Mouse (Mus musculus) large intestine, adult 2 months (tissue): Measurements from ENCODE around the gene Hist1h2bh. TPM values are rescaled to one million over a fixed set of nuclear protein-coding genes. Genes with fewer than 3 reads are reported as not detected.
"Not testable (repeated sequence)": the region's sequence is repeated elsewhere in the genome, so short reads cannot be mapped to it uniquely, and the experiment has no call there.

ENCODE experiments used
- DNase-seq: peaks from one replicate; pipeline ENCODE4 v3.0.0-alpha.2; 2012; ENCODE audit warnings: low read depth, low spot score
- WGBS: fragments of 180-500 bp; shearing (Covaris S2); methylation state at CpG from one replicate; pipeline ENCODE4 v1.1.7; 2018; 5-methylcytosine and 5-hydroxymethylcytosine counted together
- polyA plus RNA-seq: library from polyadenylated mRNA; depleted of rRNA; stranded (reverse); fragments of >200 nt; gene quantifications from 2 replicates; pipeline ENCODE4 v1.2.3, GENCODE M21; 2012

Gene Hist1h2bh
- polyA plus RNA-seq, 1 experiment, result 5.2 TPM

DNA sequence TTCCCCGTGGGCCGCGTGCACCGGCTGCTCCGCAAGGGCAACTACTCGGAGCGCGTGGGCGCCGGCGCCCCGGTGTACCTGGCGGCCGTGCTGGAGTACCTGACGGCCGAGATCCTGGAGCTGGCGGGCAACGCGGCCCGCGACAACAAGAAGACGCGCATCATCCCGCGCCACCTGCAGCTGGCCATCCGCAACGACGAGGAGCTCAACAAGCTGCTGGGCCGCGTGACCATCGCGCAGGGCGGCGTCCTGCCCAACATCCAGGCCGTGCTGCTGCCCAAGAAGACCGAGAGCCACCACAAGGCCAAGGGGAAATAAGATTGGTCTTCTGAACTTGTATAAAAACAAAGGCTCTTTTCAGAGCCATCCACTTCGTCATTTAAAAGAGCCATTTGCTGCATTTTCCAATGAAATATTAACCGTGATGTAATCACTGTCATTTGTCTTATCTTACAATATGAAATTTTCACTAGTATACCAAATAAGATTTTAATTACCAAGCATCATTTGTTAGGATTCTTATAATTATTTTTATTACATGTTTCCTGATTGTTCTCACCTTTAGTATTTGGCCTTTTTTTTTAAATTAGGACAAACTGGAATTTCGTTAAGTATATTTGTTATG, 31.5 kb upstream of the Hist1h2bh start:
- DNase-seq, result not testable (repeated sequence)
- 1% methylated on average over 14 of the region's 39 CpGs for WGBS

- under 1% methylated on average over 42 of the region's 42 CpGs for WGBS
- DNase-seq, result peak; percentile 92
These were observed 30.8 kb upstream of the Hist1h2bh start, which contains the start of the genes Hist1h2bf and Hist1h2ad for GRCm38 (mm10) chr13:23573898-23574524. TSS of gene Hist1h2bf (minus strand) at chr13:23574196. TSS of gene Hist1h2ad (plus strand) at chr13:23574381.

GRCm38 (mm10) chr13:23573034-23573897, 30.1 kb upstream of the Hist1h2bh start:
- 8% methylated on average over 20 of the region's 20 CpGs for WGBS
- DNase-seq, result not testable (repeated sequence)

DNA sequence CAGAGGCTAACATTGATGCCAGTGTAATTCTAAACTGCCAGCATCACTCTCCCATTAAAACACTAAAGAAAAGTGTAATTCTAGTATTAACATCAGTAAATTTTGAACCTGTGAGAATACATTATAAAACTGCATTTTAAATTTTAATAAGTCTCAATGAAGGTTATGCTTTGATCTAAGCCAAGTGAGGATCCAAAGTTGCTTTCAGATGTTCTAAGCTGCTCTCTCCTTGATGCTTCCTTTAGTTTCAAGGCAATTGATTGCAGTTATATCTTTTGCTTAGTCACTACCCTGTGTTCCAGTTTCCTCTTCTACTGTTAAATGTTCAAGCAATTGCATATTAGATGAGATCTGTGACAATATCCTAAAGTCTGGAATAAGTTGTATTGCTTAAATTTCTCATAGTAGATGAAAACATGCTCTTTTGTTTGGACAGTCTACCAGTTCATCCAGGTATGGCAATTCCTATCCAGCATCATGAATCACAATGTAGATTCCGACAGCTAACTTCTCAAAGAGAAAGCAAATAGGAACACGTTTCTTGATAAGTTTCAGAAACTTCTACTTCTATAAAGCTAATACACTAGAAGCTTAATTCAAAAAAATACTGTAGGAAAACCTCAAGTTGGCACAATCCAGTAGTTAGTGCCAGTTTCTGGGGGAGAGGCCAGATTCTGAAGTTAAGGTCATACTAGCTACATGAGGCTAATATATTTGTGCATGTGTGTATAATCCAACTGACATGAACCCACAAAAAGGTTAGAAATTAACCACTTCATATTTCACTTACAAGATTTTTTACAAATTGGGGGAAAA, 29.2 kb upstream of the Hist1h2bh start:
- 18% methylated on average over 2 of the region's 2 CpGs for WGBS
- no peak for DNase-seq

DNA sequence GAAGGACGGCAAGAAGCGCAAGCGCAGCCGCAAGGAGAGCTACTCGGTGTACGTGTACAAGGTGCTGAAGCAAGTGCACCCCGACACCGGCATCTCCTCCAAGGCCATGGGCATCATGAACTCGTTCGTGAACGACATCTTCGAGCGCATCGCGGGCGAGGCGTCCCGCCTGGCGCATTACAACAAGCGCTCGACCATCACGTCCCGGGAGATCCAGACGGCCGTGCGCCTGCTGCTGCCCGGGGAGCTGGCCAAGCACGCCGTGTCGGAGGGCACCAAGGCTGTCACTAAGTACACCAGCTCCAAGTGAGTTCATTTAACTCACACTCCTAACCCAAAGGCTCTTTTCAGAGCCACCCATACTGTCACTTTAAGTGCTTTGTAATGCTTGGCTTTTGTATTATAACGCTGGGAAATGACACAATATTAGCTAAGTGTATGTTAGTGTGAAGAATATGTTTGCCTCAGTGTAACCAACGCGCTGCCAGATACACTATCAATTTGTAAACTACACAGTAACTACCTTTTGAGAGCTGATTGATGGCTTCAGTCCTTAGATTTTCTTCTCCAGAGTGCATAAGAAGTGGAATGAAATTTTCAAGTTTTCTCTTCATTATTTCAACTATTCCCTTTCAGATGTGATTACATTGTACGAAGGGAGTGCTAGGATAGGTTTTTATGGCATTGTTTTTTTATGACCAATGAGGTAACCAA, 28.5 kb upstream of the Hist1h2bh start:
- WGBS, result under 1% methylated on average over 15 of the region's 34 CpGs
- not testable (repeated sequence) for DNase-seq

DNA sequence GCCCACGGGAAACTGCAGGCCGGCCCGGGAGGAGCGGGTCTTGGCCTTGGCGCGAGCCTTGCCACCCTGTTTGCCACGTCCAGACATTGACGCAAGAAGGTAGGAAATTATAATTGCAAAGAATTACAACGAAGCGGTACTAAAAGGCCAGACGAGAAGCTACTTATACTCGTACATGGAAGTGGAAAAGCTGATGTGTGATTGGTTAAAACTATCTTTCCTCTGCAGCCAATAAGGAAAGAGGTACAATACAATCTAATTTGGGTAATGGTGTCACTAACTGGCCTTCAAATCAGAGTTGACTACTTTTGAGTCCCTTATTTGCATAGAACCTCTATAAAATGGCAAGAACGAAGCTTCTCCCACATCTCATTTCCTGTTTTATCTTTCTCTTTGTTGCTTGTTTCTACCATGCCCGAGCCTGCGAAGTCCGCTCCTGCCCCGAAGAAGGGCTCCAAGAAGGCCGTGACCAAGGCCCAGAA, 27.9 kb upstream of the Hist1h2bh start, which contains the start of the genes Hist1h2ae and Hist1h2bg:
Gene Hist1h2ae, minus strand, starts transcription at position 199 of the 482 bp plus-strand sequence.
Gene Hist1h2bg, plus strand, starts transcription at position 375 of the 482 bp plus-strand sequence.
- WGBS, result under 1% methylated on average over 18 of the region's 18 CpGs
- no peak for DNase-seq

- WGBS, result under 1% methylated on average over 30 of the region's 41 CpGs
- DNase-seq, result not testable (repeated sequence)
These were observed 27.2 kb upstream of the Hist1h2bh start for GRCm38 (mm10) chr13:23570261-23571021.

DNA sequence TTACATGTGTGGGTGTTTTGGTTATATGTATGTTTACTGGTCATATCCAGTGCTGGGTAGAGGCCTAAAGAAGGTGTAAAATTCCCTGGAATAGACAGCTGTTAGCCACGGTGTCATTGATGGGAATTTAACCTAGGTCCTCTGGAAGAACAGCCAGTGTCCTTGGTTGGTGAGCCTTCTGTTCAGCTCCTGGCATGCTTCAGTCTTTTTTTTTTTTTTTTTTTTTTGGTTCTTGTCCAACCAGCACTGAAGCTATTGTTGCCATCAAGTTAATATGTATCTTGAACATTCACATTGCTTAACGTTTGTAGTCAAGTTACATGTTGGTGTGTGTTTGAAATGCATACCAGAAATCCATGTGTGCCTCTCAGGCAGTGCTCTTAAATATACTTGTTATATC, 21.3 kb upstream of the Hist1h2bh start:
- DNase-seq, result no peak

DNA sequence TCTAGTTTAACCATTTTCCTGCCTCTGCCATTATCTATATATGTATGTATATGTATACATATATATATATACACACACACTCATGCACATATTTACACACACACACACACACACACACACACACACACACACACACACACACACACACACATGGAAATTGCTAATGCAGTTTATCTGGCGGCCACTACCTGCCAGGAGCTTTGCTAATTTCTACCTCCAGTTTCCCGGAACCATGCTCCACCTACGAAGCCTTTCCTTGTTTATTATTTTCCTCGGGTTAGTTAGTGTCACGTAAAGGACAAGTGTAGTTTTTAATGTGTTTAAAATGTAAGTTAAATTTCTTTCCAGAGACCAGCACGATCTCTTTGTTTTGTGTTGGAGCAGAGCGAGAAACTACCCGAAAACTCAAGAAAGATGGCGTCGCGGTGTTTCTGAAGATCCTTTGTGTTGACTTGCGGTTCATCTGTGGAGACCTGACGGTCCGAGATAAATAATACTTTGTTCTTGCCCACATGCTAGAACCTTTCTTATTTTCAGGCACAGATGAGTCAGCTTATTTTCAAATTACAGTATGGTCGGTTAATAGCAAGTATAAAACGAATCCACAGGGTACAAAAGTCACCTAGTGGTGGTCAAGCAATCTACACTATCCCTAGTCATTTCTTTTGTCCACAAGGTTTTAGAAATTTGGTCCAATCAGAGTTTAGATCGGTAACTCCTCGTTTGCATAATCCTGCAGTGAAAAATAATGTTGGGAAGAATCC, 19.7 kb upstream of the Hist1h2bh start:
- under 1% methylated on average over 18 of the region's 18 CpGs for WGBS

More for the DNA sequence above, 21.3 kb upstream of the Hist1h2bh start:
- WGBS, result 67% methylated on average over 2 of the region's 2 CpGs

GRCm38 (mm10) chr13:23561883-23562659, 18.9 kb upstream of the Hist1h2bh start, which contains the start of gene Hist1h3e:
TSS of gene Hist1h3e (minus strand) at chr13:23562369.
- DNase-seq, result peak; percentile 91
- under 1% methylated on average over 65 of the region's 67 CpGs for WGBS

More for the DNA sequence above, 19.7 kb upstream of the Hist1h2bh start:
- DNase-seq, result no peak

DNA sequence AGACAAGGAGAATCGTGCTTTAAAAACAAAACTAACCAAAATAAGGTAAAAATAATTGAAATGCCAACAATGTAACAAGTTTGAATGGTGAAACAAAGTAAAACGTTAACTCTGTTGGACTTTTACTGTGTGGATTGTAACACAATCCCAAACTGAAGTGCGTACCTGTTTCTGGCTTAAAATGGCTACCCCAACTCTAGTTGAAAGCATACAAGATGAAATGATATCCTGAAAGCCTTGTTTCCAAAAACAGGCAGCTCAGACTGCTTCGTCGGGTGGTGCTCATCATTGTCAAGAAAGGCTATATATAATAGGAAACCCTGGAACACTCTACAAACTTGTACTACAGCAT, 18.3 kb upstream of the Hist1h2bh start:
- not testable (repeated sequence) for DNase-seq
- 1% methylated on average over 2 of the region's 5 CpGs for WGBS

DNA sequence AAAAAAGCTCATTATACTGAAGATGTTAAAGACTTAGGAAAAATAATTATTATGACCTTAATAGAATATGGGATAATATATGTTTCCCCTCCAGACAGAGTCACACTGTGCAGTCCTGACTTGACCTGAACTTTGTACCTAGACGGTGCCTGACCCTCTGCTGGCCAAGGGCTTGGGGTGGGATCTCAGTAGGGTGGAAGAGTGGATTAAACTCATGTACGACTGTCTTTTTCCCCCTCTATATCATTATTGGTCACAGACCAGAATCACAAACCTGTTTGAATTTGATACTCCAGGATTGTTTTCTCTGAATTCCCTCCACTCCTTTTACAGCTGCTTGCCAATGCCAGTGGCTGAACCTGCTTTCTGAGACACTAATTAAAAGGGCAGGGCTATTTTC, 17.5 kb upstream of the Hist1h2bh start:
- WGBS, result 19% methylated on average over 2 of the region's 2 CpGs
- not testable (repeated sequence) for DNase-seq

GRCm38 (mm10) chr13:23556906-23557305, 13.7 kb upstream of the Hist1h2bh start:
- WGBS, result 45% methylated on average over 3 of the region's 3 CpGs

DNA sequence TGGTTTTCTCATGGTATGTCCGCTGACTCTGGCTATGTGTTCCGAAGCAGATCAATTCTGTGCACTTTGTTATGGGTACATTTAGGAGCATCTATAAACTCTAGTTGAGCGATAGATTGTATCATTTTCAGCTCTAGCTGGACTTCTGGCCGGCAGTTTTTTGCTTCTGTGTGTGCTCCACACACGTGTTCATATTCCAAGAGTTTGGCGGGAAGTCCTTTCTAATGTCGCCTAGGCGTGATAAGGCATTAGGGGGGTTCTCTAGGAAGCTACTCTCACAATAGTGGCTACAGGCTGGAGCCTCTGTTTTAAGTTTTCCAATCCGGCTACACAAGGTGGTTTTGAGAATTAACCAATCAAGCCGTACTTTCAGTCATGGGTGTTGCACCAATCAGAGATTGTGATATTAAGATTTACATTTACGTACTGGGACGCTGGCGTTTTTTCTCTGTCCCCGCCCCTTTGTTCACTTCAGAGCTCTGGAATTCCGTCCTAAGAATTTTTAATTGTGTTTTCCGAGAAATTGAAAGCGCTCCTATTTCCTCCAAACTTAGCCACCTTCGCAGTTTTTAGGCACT, 12.7 kb upstream of the Hist1h2bh start:
- WGBS, result under 1% methylated on average over 18 of the region's 18 CpGs
- no peak for DNase-seq

More at GRCm38 (mm10) chr13:23556906-23557305, 13.7 kb upstream of the Hist1h2bh start:
- no peak for DNase-seq

DNA sequence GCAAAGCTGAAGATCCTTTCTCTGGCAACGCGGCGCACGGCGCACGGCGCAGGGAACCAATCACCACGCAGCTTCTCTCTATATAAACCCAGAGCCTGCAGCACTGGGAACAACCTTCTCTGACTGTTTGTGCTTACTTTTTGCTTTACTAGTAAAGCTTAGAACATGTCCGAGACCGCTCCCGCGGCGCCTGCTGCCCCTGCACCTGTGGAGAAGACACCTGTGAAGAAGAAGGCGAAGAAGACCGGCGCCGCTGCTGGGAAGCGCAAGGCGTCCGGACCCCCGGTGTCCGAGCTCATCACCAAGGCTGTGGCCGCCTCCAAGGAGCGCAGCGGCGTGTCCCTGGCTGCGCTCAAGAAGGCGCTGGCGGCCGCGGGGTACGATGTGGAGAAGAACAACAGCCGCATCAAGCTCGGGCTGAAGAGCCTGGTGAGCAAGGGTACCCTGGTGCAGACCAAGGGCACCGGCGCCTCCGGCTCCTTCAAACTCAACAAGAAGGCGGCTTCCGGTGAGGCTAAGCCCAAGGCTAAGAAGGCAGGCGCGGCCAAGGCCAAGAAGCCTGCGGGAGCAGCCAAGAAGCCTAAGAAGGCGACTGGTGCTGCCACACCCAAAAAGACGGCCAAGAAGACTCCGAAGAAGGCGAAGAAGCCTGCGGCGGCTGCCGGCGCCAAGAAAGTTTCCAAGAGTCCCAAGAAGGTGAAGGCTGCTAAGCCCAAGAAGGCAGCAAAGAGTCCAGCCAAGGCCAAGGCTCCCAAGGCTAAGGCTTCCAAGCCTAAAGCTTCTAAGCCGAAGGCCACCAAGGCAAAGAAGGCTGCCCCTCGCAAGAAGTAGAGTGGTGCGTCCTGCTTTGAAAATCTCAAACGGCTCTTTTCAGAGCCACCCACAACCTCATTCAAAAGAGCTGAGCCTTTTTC, 12.0 kb upstream of the Hist1h2bh start:
- no peak for DNase-seq
- under 1% methylated on average over 54 of the region's 54 CpGs for WGBS
